Mouse (Mus musculus) duodenum, adult 2 months (tissue): ENCODE measurements around the gene Olfr1226. TPM values are rescaled to one million over a fixed set of nuclear protein-coding genes. Genes with fewer than 3 reads are reported as not detected.

Experiments
- polyA plus RNA-seq: library from polyadenylated mRNA; depleted of rRNA; stranded (reverse); fragments of >200 nt; gene quantifications from 2 replicates; pipeline ENCODE4 v1.2.3, GENCODE M21; 2012; ENCODE audit warnings: low replicate concordance; rRNA removed

Gene Olfr1226
- not detected in 2 replicates for polyA plus RNA-seq

GRCm38 (mm10) chr2:89199948-89200347, at the start of gene Olfr1226:
Gene Olfr1226, minus strand, starts transcription at chr2:89200048.

GRCm38 (mm10) chr2:89174569-89174968, 25.3 kb downstream of the Olfr1226 start, which contains the start of gene Olfr1225:
Gene Olfr1225, minus strand, starts transcription at chr2:89174669.

GRCm38 (mm10) chr2:89163991-89164390, 35.9 kb downstream of the Olfr1226 start, which contains the start of gene Olfr1224-ps1:
Gene Olfr1224-ps1, minus strand, starts transcription at chr2:89164091.

GRCm38 (mm10) chr2:89151460-89151859, 48.4 kb downstream of the Olfr1226 start, which contains the start of gene Olfr1223:
Gene Olfr1223, minus strand, starts transcription at chr2:89151560.

Other genes starting within 250 kb of the Olfr1226 start
- not detected in 2 replicates for gene Olfr1212, start 246.1 kb downstream of the Olfr1226 start, polyA plus RNA-seq
- gene Gm13762, start 219.8 kb downstream of the Olfr1226 start, polyA plus RNA-seq, result not detected in 2 replicates
- gene Olfr1214, start 207.4 kb downstream of the Olfr1226 start, polyA plus RNA-seq, result not detected in 2 replicates
- gene Olfr1215, start 193.1 kb downstream of the Olfr1226 start, polyA plus RNA-seq, result not detected in 2 replicates
- not detected in 2 replicates for gene Olfr1216, start 181.7 kb downstream of the Olfr1226 start, polyA plus RNA-seq
- not detected in 2 replicates for gene Olfr1217, start 168.0 kb downstream of the Olfr1226 start, polyA plus RNA-seq
- gene Olfr1218, start 138.9 kb downstream of the Olfr1226 start, polyA plus RNA-seq, result not detected in 2 replicates
- not detected in 2 replicates for gene Olfr1219, start 116.5 kb downstream of the Olfr1226 start, polyA plus RNA-seq
- gene Olfr1220, start 93.2 kb downstream of the Olfr1226 start, polyA plus RNA-seq, result not detected in 2 replicates
- gene Olfr1221, start 82.8 kb downstream of the Olfr1226 start, polyA plus RNA-seq, result not detected in 2 replicates
- not detected in 2 replicates for gene Olfr1222, start 67.0 kb downstream of the Olfr1226 start, polyA plus RNA-seq
- gene Olfr1223, start 48.5 kb downstream of the Olfr1226 start, polyA plus RNA-seq, result not detected in 2 replicates
- gene Olfr1224-ps1, start 36.0 kb downstream of the Olfr1226 start, polyA plus RNA-seq, result not detected in 2 replicates
- gene Olfr1225, start 25.4 kb downstream of the Olfr1226 start, polyA plus RNA-seq, result not detected in 2 replicates
- not detected in 2 replicates for gene Olfr1228, start 54.0 kb upstream of the Olfr1226 start, polyA plus RNA-seq
- gene Olfr1229, start 88.0 kb upstream of the Olfr1226 start, polyA plus RNA-seq, result not detected in 2 replicates
- gene Olfr1230, start 97.2 kb upstream of the Olfr1226 start, polyA plus RNA-seq, result not detected in 2 replicates
- not detected in 2 replicates for gene Olfr1231, start 107.0 kb upstream of the Olfr1226 start, polyA plus RNA-seq
- not detected in 2 replicates for gene Olfr1232, start 129.6 kb upstream of the Olfr1226 start, polyA plus RNA-seq
- gene Olfr1233, start 142.3 kb upstream of the Olfr1226 start, polyA plus RNA-seq, result not detected in 2 replicates
- not detected in 2 replicates for gene Olfr1234, start 164.8 kb upstream of the Olfr1226 start, polyA plus RNA-seq
- not detected in 2 replicates for gene Olfr1238, start 209.6 kb upstream of the Olfr1226 start, polyA plus RNA-seq
- gene Olfr1239, start 220.4 kb upstream of the Olfr1226 start, polyA plus RNA-seq, result not detected in 2 replicates
- gene Olfr1240, start 243.0 kb upstream of the Olfr1226 start, polyA plus RNA-seq, result not detected in 2 replicates